Mouse (Mus musculus): ENCODE results near the gene Ifrd1. TPM values are rescaled to one million over a fixed set of nuclear protein-coding genes. Genes with fewer than 3 reads are reported as not detected.
A peak's percentile ranks its signal among the peaks of the same experiment; 100 is the strongest.
"Not testable (repeated sequence)": the region's sequence is repeated elsewhere in the genome, so short reads cannot be mapped to it uniquely, and the experiment has no call there.

Ifrd1 gene
- 111 and 123 TPM in 2 replicates for polyA plus RNA-seq (2015; fragmentation: Nextera tagmentation; extraction: Ambion mirVana)

DNA sequence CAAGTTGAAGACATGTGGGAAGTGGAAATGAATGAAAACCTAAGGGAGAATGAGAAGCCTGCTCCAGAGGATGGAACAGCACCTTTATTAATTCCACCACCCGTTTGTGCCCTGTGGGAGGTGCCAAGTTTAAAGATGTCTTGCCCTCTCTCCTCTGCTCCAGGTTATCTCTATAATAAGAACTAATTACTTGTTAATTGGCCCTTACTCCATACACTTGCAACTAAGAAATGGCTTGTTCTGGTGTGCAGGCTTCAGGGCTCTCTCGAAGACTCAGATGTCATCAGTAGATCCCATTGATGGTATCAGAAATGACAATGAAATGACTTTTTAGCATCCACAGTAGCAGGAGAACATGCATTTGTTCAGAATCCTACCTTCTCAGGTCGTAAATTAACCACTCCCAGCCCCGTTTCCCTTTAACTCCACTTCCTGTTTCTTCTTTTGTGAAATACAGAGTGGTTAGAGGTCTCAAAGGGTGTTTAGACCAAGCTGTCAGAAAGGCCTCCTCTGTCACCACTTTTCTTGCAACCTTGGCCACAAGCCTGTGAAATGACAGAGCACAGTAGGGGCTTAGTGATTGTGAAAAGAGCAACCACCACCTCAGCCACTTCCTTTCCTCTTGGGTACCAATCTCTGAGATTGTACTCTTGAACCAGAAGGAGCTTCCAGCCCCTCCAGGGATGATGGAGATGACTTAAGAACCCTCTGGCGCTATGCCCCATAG, at the start of gene Ifrd1:
Gene Ifrd1 (minus strand): TSS at position 51 of the 727 bp plus-strand sequence.
- peak; percentile 22 for DNase-seq (ENCODE audit: low spot score)

DNA sequence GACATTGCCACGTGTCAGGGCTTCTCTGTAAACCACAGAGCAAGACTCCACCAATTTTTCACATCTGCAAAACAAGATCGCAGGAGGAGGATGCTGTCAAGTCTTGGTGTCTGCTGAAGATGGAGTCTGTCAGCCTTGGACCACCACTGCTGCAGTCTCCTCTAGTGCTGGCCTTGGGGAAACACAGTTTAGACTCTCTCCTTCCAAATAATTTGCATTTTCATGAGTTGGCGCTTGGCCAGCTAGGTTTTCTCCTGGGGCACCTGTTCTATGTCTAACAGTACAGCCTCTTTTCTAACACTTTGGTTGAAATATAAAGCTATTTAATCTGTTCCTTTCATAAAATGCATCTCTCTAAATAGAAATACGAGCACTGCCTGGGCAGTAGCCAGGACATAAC, 38.2 kb upstream of the Ifrd1 start:
- DNase-seq (ENCODE audit: low spot score): no peak

DNA sequence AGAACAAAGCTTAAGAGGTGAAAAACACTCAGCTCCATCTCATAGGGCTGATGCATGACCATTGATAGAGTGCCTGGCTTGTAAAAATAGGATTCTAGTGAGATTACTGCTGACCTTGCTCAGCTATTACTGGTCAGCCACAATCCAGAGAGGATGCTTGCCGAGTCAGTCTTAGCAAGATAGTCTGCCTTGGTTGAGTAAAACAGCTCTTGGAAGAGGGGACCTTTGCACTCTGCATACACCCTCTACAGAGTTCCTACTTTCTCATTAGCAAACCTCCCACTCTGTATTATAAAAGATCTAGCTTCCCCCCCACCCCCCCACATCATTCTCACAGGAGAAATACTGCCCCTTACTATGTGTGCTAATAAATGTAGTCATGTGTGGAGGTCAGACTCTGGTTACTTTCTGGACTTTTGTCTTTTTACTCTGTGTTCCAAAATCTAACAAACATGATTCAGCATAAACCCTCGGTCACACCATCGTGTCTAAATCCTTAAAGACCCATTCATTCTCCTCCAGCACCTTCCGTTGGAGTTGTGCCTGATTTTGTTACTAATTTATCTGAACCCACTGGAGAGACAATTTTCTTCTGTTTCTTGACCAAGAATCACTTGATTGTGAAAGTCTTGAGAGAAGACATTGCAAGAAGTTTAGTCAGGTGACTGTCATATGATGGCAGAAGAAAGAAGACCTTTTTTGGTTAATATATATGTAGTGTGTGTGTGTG, 32.5 kb upstream of the Ifrd1 start:
- DNase-seq (ENCODE audit: low spot score): no peak

DNA sequence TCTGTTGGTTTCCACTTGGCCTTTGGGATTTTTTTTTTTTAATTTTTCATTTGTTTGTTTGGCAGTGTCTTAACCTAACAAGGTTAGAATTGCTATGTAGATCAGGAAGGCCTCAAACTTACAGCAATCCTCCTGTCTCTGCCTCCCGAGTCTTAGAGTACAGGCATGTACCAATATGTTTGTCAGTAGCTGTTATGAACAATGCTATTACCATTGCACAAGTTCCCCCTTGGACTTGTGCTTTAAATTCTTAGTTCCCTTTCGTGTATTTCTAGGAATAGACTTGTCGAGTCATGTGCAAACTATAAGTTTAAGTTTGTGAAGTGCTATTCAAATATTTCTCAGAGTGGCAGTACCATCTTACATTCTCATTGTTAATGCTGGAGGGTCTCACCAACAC, 29.3 kb upstream of the Ifrd1 start:
- no peak for DNase-seq (ENCODE audit: low spot score)

DNA sequence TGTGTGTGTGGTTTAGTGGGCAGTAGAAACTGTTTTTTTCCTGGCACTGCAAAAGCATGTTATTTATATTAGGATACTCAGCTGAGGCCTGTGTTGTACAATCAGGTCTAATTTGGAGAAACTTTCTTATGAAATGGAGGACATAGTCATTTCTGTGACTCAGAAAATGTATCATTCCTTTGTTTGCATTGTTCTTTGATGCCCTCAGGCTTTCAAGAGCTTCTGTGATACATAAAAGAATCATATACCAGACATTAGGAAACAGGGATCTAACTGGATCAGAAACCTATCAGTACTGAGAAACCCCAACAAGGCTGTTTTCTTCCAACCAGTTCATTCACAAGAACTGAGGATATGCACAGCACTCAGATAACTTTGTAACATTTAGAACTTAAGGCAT, 26.6 kb upstream of the Ifrd1 start:
- no peak for DNase-seq (ENCODE audit: low spot score)

DNA sequence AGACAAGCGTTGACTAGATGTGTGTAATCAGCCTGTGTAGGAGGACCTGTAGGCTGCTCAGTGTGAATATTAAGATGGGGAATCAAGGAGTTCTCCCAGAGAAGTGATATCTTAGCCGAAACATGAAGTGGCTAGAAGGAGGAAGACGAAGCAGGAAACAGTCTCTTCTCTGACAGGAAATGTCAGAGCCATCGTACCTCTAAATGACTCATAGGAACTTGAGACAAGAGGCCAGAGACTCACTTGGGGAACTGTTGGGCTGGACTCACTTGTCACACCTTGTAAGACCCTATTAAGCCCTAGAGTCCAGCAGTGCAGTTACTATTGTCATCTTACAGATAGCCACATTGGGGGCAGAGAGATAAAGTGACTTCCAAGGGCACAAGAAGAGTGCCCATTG, 25.0 kb upstream of the Ifrd1 start:
- no peak for DNase-seq (ENCODE audit: low spot score)

DNA sequence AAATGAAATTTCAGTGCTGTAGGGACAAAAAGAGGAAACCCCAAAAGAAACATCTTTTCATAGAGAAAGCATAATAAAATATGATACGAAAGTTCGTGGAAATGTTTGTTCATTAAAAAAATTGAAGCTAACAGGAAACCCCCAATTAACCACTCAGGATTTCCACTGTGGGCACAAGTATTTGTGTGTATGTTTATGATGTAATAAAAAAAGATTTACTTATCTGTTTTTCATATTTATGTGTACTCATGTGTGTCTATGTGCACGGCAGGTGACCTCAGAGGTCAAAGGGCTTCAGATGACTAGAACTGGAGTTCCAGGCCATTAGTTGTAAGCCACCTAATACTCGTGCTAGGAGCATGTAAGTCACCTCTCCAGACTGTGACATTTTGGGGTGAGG, 24.4 kb upstream of the Ifrd1 start:
- no peak for DNase-seq (ENCODE audit: low spot score)

DNA sequence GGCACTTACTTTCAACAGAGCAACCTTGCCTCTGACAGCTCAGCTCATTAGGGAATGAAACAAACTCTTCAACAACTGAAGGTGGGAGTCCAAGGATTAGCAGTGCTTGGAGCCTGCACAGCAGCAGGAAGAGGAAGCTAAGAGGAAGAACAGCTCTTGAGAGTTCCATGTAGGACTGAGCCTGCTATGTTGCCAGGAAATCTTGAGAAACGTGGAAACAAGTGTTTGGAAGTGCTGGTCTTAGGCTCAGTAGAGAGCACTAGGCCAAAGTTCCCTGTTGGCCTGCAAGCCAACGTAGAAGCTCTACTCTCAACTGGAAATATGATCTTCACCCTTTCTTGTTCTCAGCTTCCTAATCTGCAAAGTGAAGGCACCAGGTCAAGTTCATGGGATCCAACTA, 20.0 kb upstream of the Ifrd1 start:
- no peak for DNase-seq (ENCODE audit: low spot score)

DNA sequence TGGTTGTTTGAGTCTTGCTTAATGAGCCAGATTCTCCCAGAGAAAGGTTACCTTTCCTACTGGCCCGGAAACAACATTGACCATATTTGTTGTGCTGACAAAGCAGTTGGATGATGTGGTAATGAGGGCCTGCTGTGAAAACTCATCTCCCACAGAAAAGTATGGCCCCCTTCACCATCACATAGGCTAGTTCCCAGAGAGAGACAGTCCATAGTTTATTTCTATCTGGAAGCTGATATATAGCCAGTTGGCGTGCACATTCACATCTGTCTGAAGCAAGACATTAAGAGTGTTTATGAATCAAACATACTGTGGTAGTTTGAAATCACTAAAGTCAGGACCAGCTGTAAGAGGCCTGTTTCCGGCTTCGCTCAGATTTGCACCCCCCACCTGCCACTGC, 15.4 kb upstream of the Ifrd1 start:
- no peak for DNase-seq (ENCODE audit: low spot score)

DNA sequence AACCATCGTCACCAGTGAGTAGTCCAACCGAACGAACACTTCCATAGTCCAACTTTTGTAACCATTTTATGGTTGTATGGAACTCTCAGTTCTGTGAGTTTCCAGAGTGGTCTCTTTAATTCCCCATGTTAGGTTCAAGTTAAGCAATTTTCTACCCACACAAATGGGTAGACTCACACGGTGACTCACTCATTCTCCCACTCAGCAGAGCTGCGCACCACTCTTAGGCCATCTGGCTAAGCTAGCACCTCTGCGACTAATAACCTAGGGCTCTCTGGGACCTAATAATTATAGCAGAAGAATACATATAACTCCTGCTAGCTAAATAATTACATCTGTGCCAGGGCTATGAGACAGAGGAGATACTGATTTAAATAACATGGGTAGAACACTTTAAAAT, 14.7 kb upstream of the Ifrd1 start:
- DNase-seq (ENCODE audit: low spot score): no peak

DNA sequence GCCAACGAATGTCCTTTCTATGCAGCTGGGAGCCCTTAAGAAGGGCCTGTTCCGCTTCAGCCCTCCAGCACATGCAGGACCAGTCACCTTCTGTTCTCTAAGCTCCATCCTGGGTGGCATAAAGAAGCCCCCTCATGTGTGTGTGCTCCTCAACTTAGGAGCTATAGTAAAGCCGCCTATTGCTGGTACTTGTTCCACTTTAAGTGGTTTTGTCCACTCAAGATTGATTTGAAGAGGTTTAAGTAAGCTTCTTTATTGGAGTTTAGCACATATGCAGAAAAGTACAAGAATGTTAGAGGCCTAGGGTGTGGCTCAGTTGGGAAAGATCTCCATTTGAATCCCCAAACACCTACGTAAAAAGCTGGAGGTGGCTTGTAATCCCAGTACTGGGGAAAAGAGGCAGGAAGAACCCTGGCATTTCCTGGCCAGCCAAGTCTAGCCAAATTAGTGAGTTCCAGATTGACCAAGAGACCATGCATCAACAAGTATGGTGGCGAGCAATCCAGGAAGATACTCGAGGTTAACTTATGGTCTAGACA, 10.2 kb upstream of the Ifrd1 start:
- DNase-seq (ENCODE audit: low spot score): no peak

DNA sequence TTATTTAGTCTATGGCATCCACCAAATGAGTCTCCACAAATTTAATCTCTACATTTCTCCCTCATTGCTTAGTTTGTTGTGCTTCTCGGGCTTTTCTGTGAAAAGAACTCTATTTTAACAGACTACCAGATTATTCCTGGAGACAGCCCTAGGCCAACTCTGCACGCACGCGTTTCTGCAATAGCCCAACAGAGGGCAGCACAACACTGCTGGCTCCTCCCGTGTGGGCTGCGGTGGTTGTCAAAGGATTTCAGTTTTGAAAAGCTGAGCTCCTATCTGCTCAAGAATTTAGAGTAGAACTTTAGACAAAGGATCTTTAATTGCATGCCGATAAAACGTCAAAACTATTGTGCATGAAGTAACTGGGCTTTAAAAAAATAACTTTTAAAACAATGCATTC, 8.9 kb upstream of the Ifrd1 start:
- DNase-seq (ENCODE audit: low spot score): peak; percentile 64

DNA sequence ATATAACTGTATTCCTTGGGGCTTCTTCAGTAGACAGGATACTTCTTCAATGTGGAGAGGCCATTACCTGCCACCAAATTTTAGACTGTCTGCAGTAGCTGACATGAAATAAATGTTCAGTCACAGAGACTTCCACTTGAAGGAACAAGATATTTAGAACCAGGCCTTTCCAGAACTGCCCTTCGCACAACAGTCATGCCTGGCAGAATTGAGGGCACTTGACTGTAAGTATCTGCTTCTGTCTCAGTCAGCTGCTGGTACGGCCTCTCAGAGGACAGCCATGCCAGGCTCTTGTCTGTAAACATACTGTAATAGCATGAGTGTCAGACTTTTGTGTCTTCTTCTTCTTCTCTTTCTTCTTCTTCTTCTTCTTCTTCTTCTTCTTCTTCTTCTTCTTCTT, 8.2 kb upstream of the Ifrd1 start:
- DNase-seq (ENCODE audit: low spot score): no peak

DNA sequence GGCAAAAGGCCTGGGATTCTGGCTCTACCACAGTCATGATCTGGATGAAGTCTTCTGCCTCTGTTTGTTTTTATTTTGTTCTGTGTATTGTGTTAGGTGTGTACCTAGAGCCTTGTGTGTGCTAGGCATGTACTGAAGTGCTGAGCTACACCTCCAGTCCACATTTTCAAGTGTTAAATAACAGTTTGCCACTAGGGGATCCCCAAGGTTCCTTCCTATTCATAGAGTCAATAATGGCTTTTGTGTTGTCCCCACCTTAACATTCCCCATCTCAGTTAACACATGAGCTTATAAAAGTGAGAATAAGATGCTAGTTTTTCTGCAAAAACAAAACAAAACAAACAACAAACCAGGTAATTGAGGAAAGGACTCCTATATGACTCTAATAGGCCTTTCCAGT, 7.7 kb upstream of the Ifrd1 start:
- no peak for DNase-seq (ENCODE audit: low spot score)

DNA sequence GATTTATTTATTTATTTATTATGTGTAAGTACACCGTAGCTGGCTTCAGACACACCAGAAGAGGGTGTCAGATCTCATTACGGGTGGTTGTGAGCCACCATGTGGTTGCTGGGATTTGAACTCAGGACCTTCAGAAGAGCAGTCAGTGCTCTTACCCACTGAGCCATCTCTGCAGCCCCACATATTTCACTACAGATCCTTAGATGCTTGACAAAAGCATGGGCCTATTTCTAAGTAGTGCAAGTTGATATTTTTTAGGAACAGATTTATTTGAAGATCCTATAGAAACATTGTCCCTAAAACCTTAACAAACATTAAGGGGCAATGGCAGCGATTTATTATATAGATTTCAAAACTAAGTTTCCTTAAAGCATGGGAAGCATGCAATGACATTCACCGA, 7.0 kb upstream of the Ifrd1 start:
- DNase-seq (ENCODE audit: low spot score): not testable (repeated sequence)

DNA sequence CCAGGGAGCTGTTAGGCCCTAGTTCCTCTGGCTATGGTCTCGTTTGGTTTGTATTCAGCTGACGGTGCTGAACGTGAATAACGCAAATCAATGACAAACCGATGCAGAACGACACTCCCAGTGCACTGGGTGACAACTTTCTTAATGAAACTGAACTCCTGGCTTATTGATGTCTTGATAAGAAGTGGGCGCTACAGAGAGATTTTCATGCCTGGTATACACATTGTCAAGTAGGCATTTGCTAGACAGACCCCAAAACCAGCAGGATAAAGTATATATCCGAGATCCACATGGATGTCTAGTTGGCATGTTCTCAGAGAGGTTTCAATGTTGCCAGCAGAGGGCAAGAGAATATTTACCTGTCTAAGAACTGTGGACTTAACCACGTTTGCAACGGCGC, 6.4 kb upstream of the Ifrd1 start:
- no peak for DNase-seq (ENCODE audit: low spot score)

DNA sequence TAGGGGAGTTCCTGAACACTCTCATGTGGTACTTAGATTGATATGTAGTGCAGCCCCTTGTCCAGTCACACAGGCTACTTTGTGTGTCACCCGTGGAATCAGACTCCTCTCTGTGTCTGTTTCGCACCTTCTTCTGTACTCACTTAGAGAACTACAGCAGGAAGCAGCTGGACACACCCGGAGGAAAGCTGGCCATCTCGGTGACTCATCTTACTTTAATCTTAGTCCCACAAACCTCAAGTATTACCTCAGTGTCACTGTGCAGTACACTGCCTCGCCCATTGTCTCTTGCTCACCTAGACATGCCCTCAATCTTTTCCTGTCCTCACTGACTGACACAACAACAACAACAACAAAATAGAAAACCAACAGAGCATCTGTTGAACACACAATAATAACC, 4.9 kb upstream of the Ifrd1 start:
- no peak for DNase-seq (ENCODE audit: low spot score)

DNA sequence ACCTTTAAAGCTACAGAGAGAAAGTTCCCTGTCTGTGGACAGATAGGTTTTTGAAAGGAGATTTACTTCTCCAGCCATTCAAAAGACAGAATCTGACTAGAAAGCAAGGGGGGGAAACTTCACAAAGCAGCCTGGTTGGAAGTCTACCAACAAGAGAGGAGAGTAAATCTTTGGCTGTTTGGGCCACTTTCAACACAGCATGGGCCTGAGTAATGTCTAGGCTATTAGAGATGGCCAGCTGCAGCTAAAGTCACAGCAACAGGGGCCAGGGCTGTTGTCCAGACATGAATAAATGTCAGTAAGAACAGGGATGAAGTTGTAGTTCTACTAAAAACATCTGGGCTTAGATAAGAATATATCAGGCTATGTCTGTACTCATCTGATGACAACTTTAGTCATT, 2.0 kb upstream of the Ifrd1 start:
- no peak for DNase-seq (ENCODE audit: low spot score)

DNA sequence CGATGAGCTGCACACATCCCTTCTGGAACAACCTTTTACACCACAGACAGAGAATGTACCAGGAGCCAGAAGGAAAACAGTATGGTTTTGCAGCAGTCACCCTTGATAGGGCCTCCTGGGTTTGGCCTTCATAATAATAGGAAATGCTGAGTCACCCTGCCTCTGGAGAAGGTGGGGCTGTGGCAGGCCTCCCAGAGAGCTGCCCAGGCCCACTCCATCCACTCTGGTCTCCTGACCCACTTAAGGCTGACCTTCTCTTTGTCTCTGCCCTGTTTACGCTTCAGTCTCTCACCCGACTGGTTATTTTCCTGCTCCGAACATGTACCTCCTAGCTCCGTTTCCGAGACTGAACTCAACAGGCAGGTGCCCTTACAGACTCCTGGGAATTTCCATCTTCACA, 328 bp downstream of the Ifrd1 start:
- no peak for DNase-seq (ENCODE audit: low spot score)

DNA sequence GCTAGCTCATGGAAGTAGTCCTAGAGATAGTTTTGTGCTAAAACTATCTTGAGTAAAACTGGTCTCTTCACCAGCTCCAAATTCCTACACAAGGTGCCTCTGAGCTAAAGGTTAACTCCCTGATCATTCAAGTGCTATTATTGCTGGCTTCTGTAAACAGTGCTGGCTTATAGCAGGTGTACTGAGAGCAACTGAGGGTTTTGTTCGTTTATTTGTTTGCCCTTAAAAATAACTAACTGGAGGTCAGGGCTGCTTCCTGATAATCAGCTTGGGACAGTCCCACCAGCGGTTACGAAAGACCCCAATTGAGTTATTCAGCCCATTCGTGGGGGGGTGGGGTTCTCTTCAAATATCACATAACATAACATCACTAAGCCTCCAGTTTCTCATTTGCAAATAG, 920 bp downstream of the Ifrd1 start:
- DNase-seq (ENCODE audit: low spot score): no peak

DNA sequence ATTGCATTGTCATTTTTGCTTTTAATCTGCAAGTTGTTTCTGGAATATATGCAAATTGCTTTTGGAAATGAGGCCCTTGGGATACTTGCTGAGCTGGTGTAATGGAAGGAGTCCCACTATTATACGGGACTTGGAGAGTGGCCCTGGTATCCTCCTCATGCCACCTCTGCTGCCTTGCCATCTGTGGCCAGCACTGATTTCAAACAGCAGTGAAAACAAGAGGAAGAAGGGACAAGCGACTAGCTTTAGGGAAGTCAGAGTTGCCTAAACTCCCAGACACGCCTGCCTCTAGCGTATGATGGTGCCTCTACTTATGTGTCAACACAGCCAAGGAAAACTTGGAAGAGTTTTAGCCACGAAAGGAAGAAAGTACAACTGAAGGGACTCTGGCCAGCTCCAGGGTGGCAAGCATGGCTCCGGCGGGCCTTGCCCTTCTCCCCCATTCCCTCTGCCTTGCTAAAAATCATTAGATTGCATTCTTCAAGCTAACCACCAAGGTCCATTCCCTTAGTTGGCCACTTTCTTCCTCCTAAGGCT, 2.8 kb downstream of the Ifrd1 start:
- DNase-seq (ENCODE audit: low spot score): no peak

DNA sequence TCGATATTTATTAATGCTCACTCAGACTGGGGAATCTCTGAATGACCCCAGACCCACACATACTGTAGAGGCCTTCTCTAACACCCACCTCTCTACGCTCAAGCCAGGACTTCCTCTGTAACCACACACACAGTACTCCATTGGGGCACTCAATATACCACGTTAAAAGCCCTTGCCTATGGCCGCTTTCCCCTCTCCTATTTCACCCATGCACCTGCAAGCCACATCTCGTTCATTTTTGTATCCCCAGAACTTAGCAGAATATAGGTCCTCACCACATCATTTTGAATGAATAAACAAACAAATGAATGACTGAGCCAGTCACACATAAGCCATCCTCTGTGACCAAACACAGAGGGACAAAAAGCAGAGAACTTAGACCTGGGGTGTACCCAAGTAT, 3.4 kb downstream of the Ifrd1 start:
- no peak for DNase-seq (ENCODE audit: low spot score)

DNA sequence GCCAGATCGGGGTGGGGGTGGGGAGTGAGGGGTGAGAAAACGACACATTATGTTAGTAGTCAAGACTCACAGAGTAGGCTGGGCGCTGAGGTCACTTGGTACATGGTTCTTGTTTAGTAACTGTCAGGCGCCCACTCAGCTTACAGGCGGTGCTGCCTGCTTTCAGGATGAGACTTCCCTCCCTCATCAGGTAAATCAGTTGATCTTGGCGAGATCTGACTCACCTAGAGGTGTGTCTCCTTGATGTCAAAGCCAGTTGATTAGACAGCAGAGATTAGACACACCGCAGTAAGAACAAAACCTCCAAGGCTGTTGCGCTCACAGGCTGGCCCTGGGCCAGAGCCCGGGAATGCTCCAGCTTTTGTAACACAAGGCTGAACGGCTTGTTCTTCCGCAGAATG, 4.5 kb downstream of the Ifrd1 start:
- no peak for DNase-seq (ENCODE audit: low spot score)
